Comparison of ENCODE assay signal across 16 mouse cellular contexts in genomic region chr17:66057145-66057544, GRCm38 (mm10).
"Had no signal": no experiment of that assay in that cellular context is flagged by ENCODE, and none has a peak within 500 bp of the region (broad histone marks: within the 10 kb centered on the region; RNA-seq: fewer than 3 reads in every experiment).

No protein-coding gene starts in this region.

- H3K27ac ChIP-seq: neural tube, embryonic 13.5 days; neural tube, embryonic 15.5 days; stomach, embryonic 15.5 days; stomach, postnatal 0 days had no signal

- H3K27me3 ChIP-seq: neural tube, embryonic 13.5 days; neural tube, embryonic 15.5 days; stomach, embryonic 15.5 days had no signal

- H3K36me3 ChIP-seq: neural tube, embryonic 13.5 days; neural tube, embryonic 15.5 days; stomach, embryonic 15.5 days had no signal

- DNase-seq: retina, postnatal 1 day; right cerebral cortex, adult 18-20 months; right cerebral cortex, postnatal 14 days; right cerebral cortex, postnatal 25 days; right cerebral cortex, postnatal 4 days; spleen, adult 18-20 months; thymus, adult 18-20 months; thymus, adult 2 months; thymus, postnatal 14 days; thymus, postnatal 25 days; thymus, postnatal 36 days; thymus, postnatal 4 days had no signal

- H3K9me3 ChIP-seq: neural tube, embryonic 13.5 days; neural tube, embryonic 15.5 days; stomach, embryonic 15.5 days had no signal

- H3K4me1 ChIP-seq: neural tube, embryonic 15.5 days had no signal

- H3K4me2 ChIP-seq: neural tube, embryonic 13.5 days; neural tube, embryonic 15.5 days; stomach, embryonic 15.5 days had no signal

- H3K9ac ChIP-seq: neural tube, embryonic 13.5 days; neural tube, embryonic 15.5 days; stomach, embryonic 15.5 days had no signal

- H3K4me3 ChIP-seq: neural tube, embryonic 13.5 days; neural tube, embryonic 15.5 days; stomach, embryonic 15.5 days had no signal
